Mouse (Mus musculus): ENCODE measurements around the gene Nod1.

Nod1 gene

GRCm38 (mm10) chr6:54891384-54891783, 81.0 kb downstream of the Nod1 start:
- in situ Hi-C loops (cut with MboI, MseI) = loop anchor here (25.0 kb wide), 1 partner anchor 1604 kb away; the partner anchor contains the start of gene Creb5

DNA sequence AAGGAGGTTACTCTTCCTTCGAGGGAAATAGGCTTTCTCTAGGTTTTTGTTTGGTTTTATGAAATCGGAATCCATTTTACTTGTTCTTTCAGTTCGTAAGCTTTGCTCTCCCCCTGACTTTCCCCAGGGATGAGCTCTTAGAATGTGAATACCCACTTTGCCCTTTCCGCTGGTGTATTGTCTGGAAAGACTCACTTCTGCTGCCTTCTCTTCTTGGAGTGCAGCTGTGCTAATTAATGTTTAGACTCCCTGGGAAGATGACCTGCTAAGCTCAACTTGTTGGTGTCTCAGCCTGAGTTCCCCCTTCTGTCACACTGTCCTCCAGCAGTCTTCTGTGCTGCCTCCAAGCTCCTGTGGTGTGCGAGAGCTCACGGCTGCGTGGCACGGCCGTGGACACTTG, 82.2 kb downstream of the Nod1 start:
- in situ Hi-C loops (cut with MboI, MseI) = loop anchor here (25.0 kb wide), 1 partner anchor 1603 kb away; the partner anchor contains the start of gene Creb5

DNA sequence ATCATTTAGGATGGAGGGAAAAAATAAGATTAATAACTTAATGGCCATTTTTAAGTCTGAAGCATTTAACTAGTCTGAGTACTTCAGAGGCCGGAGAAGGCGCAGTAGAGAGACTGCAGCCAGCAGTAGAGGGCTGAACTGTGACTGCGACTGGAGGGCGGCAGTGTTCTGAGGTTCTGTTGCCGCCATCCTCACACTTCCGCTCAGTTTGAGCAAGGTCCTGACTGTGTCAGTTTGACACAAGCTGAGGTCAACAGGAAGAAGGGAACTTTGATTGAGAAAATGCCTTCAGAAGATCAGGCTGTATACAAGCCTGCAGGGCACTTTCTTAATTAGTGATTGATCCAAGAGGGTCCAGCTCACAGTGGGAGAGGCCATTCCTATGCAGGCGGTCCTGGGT, 86.2 kb downstream of the Nod1 start:
- in situ Hi-C loops (cut with MboI, MseI) = loop anchor here (25.0 kb wide), 1 partner anchor 1599 kb away; the partner anchor contains the start of gene Creb5

- in situ Hi-C loops (cut with MboI, MseI) = loop anchor here (25.0 kb wide), 1 partner anchor 1596 kb away; the partner anchor contains the start of gene Creb5
These were observed 89.0 kb downstream of the Nod1 start for GRCm38 (mm10) chr6:54883424-54883823.

DNA sequence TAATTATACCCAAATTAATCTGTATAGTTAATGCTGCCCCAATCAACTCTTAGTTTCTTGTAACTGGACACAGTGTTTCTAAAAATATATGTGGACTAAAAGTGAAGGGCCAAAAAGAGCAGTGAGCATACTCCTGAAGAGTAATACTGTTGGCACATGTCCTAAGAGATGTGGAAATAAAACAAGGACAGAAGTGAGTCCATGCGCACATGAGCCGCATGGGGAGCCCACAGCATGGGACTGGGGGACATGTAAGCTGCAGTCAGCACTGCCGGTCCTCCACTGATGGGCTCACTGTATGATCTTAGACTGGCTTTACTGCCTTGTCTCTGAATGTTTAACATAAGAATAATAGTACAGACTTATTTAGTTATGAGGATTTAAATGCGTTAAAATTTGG, 92.3 kb downstream of the Nod1 start:
- in situ Hi-C loops (cut with MboI, MseI) = loop anchor here (25.0 kb wide), 1 partner anchor 1593 kb away; the partner anchor contains the start of gene Creb5

- in situ Hi-C loops (cut with MboI, MseI) = loop anchor here (25.0 kb wide), 1 partner anchor 1591 kb away; the partner anchor contains the start of gene Creb5
These were observed 93.9 kb downstream of the Nod1 start for GRCm38 (mm10) chr6:54878546-54878945.

DNA sequence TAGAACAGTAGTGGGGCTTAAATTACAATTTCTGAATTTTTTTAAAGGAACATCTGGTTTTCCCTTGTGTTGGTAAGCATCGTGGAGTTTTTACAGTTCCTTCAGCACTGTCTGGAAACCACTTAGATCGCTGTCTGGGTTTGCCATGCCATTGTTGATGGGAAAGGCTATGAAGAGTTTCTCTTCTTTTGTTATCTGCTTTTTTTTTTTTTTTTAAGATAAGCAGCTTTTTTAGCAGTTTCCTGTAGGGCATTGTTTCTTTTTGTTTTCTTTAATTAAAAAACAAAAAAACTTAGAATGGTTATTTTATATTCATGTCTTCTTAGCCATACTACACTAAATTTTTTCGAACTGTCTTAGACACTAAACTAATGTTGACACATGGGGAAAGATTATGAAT, 94.8 kb downstream of the Nod1 start:
- in situ Hi-C loops (cut with MboI, MseI) = loop anchor here (25.0 kb wide), 1 partner anchor 1590 kb away; the partner anchor contains the start of gene Creb5

DNA sequence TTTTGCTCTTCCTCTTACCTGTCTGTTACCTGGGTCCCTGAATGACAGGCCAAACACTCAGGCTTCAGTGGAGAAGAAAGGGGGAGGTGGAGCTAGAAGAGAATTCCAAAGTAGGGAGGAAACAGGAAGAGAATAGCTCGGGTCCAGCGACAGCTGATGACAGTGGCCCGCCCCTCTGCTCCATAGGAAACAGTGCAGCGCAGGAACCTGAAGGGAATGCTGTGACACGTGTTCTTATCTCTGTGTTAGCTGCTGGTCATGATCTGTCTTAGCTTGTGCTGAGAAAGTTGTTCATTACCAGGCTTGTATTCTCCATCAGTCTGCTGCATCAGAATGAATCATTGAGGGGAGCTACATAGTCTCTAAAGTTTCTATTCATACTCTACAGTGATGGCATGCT, 95.6 kb downstream of the Nod1 start:
- in situ Hi-C loops (cut with MboI, MseI) = loop anchor here (25.0 kb wide), 1 partner anchor 1589 kb away; the partner anchor contains the start of gene Creb5
